ENCODE assay signal across 8 mouse cellular contexts in genomic region chr19:45542061-45542460, GRCm38 (mm10). TPM values are rescaled to one million over a fixed set of nuclear protein-coding genes. Genes with fewer than 3 reads are reported as not detected.
DNase-seq lines count a peak whose midpoint lies in the region; ATAC-seq and TF ChIP-seq lines count a peak whose summit lies in the region.

No protein-coding gene starts in this region.

- TF ChIP-seq CTCF in ES-Bruce4 (IDR thresholded peaks at IDR 0.05; ENCODE audit: low read depth, low read length), result no peak

- no peak overlapping the region for H3K27ac ChIP-seq in heart, embryonic 12.5 days (ENCODE audit: poor library complexity, severe bottlenecking)
- no peak overlapping the region for H3K27ac ChIP-seq in ES-Bruce4 (ENCODE audit: insufficient read depth, low read length)
- peak overlapping the region; percentile 38; the same call in 1 of the 2 replicates for H3K27ac ChIP-seq in forebrain, embryonic 15.5 days (replicated peaks)
- no peak overlapping the region for H3K27ac ChIP-seq in liver, embryonic 16.5 days (ENCODE audit: low read length)

- 0 out of 2 replicates have a peak overlapping the region, but pooled peaks have one; percentile 50 for H3K9ac ChIP-seq in heart, embryonic 12.5 days
- H3K9ac ChIP-seq in ES-Bruce4 (ENCODE audit: low read depth, poor library complexity, severe bottlenecking), result peak overlapping the region; percentile 3; the same call in 1 of the 2 replicates
- H3K9ac ChIP-seq in forebrain, embryonic 15.5 days (replicated peaks), result peak overlapping the region; percentile 47; the same call in 1 of the 2 replicates
- peak overlapping the region; percentile 37; the same call in 1 of the 2 replicates for H3K9ac ChIP-seq in liver, embryonic 16.5 days (ENCODE audit: low read depth, low read length)

- no peaks in the 10 kb centered on the region for H3K36me3 ChIP-seq in heart, embryonic 12.5 days
- no peaks in the 10 kb centered on the region for H3K36me3 ChIP-seq in ES-Bruce4 (ENCODE audit: control insufficient read depth, insufficient read depth, low read length, poor library complexity, severe bottlenecking)
- no peaks in the 10 kb centered on the region for H3K36me3 ChIP-seq in forebrain, embryonic 15.5 days
- H3K36me3 ChIP-seq in liver, embryonic 16.5 days (ENCODE audit: control insufficient read depth, insufficient read depth), result no peaks in the 10 kb centered on the region

- WGBS in heart, embryonic 12.5 days, result 12% methylated on average over 3 of the region's 3 CpGs
- 19% methylated on average over 3 of the region's 3 CpGs for WGBS in forebrain, embryonic 15.5 days
- 28% methylated on average over 3 of the region's 3 CpGs for WGBS in liver, embryonic 16.5 days (ENCODE audit: insufficient replicate concordance)

- H3K4me1 ChIP-seq in heart, embryonic 12.5 days (replicated peaks), result peaks cover 21% of the 10 kb centered on the region
- no peaks in the 10 kb centered on the region for H3K4me1 ChIP-seq in ES-Bruce4 (ENCODE audit: control insufficient read depth, insufficient read depth, low read length)
- H3K4me1 ChIP-seq in forebrain, embryonic 15.5 days, result peaks cover 25% of the 10 kb centered on the region
- peaks cover 22% of the 10 kb centered on the region for H3K4me1 ChIP-seq in liver, embryonic 16.5 days (ENCODE audit: control insufficient read depth, low read depth, low read length)

- peak overlapping the region; percentile 80 for H3K4me2 ChIP-seq in heart, embryonic 12.5 days
- H3K4me2 ChIP-seq in forebrain, embryonic 15.5 days (replicated peaks), result peak overlapping the region; percentile 58
- peak overlapping the region; percentile 73 for H3K4me2 ChIP-seq in liver, embryonic 16.5 days (ENCODE audit: low read depth, low read length)

- no peak for DNase-seq in heart, postnatal 14 days
- no peak for DNase-seq in left cerebral cortex, adult 11 months (ENCODE audit: low spot score)
- DNase-seq in cerebellum, adult 11-12 months, result no peak

- ATAC-seq in heart, embryonic 12.5 days (ENCODE audit: insufficient number of reproducible peaks, low FRiP score), result no peak
- no peak for ATAC-seq in forebrain, embryonic 15.5 days (replicated peaks)
- no peak for ATAC-seq in liver, embryonic 16.5 days (ENCODE audit: low read depth)
- ATAC-seq in monocyte, adult 5-6 weeks (replicated peaks; ENCODE audit: insufficient number of reproducible peaks, low FRiP score, low TSS enrichment, poor library complexity, severe bottlenecking), result no peak

- H3K9me3 ChIP-seq in heart, embryonic 12.5 days (replicated peaks), result no peaks in the 10 kb centered on the region
- no peaks in the 10 kb centered on the region for H3K9me3 ChIP-seq in ES-Bruce4 (replicated peaks; ENCODE audit: control insufficient read depth, insufficient read depth, low read length, poor library complexity, severe bottlenecking)
- no peaks in the 10 kb centered on the region for H3K9me3 ChIP-seq in forebrain, embryonic 15.5 days
- no peaks in the 10 kb centered on the region for H3K9me3 ChIP-seq in liver, embryonic 16.5 days (replicated peaks; ENCODE audit: control insufficient read depth, low read length)

- intact Hi-C loops in heart, postnatal 14 days (cut with DNase I), result loop anchor here (5.0 kb wide), 3 partner anchors 55 to 235 kb away; no protein-coding TSS in a partner anchor

- H3K4me3 ChIP-seq in heart, embryonic 12.5 days, result peak overlapping the region; percentile 45
- peak overlapping the region; percentile 64 for H3K4me3 ChIP-seq in ES-Bruce4 (ENCODE audit: low read depth, low read length)
- peak overlapping the region; percentile 41 for H3K4me3 ChIP-seq in forebrain, embryonic 15.5 days
- H3K4me3 ChIP-seq in liver, embryonic 16.5 days (ENCODE audit: low read depth, low read length), result peak overlapping the region; percentile 47

- peaks cover 91% of the 10 kb centered on the region for H3K27me3 ChIP-seq in heart, embryonic 12.5 days (replicated peaks)
- H3K27me3 ChIP-seq in ES-Bruce4 (ENCODE audit: control insufficient read depth, insufficient read depth, low read length, poor library complexity, severe bottlenecking), result no peaks in the 10 kb centered on the region
- peaks cover 30% of the 10 kb centered on the region for H3K27me3 ChIP-seq in forebrain, embryonic 15.5 days
- peaks cover 29% of the 10 kb centered on the region for H3K27me3 ChIP-seq in liver, embryonic 16.5 days (ENCODE audit: control insufficient read depth, insufficient read depth, low read depth, low read length)

- no peak for TF ChIP-seq POLR2A in ES-Bruce4 (IDR thresholded peaks at IDR 0.05; ENCODE audit: insufficient read depth, low read length)

- TF ChIP-seq EP300 in ES-Bruce4 (IDR thresholded peaks at IDR 0.05; ENCODE audit: insufficient read depth, low read depth, low read length), result no peak

RNA-seq across cellular contexts. Expression of gene Poll, which starts 18.3 kb away (rescaled TPM):
- 15.0 and 15.4 TPM in 2 replicates for polyA plus RNA-seq in heart, embryonic 12.5 days (2016; fragmentation: Nextera tagmentation; extraction: Ambion mirVana)
- total RNA-seq in heart, postnatal 14 days (2021), result 1 to 10 TPM; 8.6 to 8.7 TPM
- polyA plus RNA-seq in ES-Bruce4 (2011; ENCODE audit: insufficient read depth, insufficient read length, low read depth, missing spikeins), result 10.6 and 13.4 TPM in 2 replicates
- 14.6 and 15.5 TPM in 2 replicates for polyA plus RNA-seq in forebrain, embryonic 15.5 days (2015; fragmentation: Nextera tagmentation; extraction: Ambion mirVana)
- 5.1 and 5.4 TPM in 2 replicates for polyA plus RNA-seq in liver, embryonic 16.5 days (2015; fragmentation: Nextera tagmentation; extraction: Ambion mirVana)
- 4.7 to 6.3 TPM (median 5.7 TPM) in 3 replicates for total RNA-seq in monocyte, adult 5-6 weeks (2017)

RNA-seq across cellular contexts. Expression of gene Gm17018, which starts 18.4 kb away (rescaled TPM):
- polyA plus RNA-seq in heart, embryonic 12.5 days (2016; fragmentation: Nextera tagmentation; extraction: Ambion mirVana), result 33.6 and 36.0 TPM in 2 replicates
- total RNA-seq in heart, postnatal 14 days (2021), result 10 to 100 TPM; 17.1 to 20.0 TPM
- 21.1 and 22.4 TPM in 2 replicates for polyA plus RNA-seq in ES-Bruce4 (2011; ENCODE audit: insufficient read depth, insufficient read length, low read depth, missing spikeins)
- 43.4 and 46.9 TPM in 2 replicates for polyA plus RNA-seq in forebrain, embryonic 15.5 days (2015; fragmentation: Nextera tagmentation; extraction: Ambion mirVana)
- 10.1 and 10.2 TPM in 2 replicates for polyA plus RNA-seq in liver, embryonic 16.5 days (2015; fragmentation: Nextera tagmentation; extraction: Ambion mirVana)
- 16.6 to 18.7 TPM (median 16.9 TPM) in 3 replicates for total RNA-seq in monocyte, adult 5-6 weeks (2017)
